Mouse (Mus musculus): Measurements from ENCODE around the gene Wwtr1.
A peak's percentile ranks its signal among the peaks of the same experiment; 100 is the strongest.

Gene Wwtr1

GRCm38 (mm10) chr3:57516146-57516545, 59.6 kb downstream of the Wwtr1 start:
- no peak for DNase-seq (ENCODE audit: low spot score in 2 of 2)

- DNase-seq (ENCODE audit: low spot score in 2 of 2): no peak
These were observed 60.7 kb downstream of the Wwtr1 start for GRCm38 (mm10) chr3:57515044-57515443.

DNA sequence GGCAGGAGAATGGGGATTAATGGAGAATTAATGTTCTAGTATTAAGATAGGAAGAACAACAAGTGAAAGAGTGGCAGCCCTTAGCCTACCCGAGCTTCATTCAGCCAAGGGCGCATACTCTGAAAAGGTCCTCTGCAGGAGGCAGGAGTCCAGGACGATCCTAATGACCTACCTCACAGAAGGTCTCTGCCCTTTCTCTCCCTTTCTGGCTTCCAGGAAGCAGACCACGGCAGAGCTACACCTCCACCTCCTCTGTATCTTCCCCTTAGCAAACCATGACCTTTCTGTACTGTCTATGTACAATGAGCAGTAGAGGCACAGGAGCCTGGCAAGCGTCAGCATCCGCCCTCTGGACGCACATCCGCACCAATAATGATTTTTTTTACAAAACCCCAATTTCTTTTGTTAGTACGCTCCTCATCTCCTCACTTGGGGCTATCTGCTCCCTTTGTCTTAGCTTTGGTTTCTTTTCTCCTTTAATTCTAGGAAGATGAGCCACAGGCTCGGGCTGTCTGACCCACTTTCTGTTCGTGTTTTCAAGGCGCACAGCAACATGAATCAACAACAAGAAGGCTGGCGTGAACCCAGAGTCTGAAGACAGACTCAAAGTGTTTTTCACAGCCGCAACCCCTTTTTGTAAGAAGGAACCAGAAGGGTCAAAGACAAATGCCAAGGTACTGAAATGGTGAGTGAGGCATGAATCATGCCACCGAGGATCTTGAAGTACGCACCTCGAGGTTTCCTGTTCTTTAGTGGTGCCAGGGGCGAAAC, 63.7 kb downstream of the Wwtr1 start:
- DNase-seq (ENCODE audit: low spot score in 2 of 2): peak in 1 of 2 experiments; percentile 53

GRCm38 (mm10) chr3:57509945-57510675, 65.6 kb downstream of the Wwtr1 start:
- DNase-seq (ENCODE audit: low spot score in 2 of 2): peak in 1 of 2 experiments; percentile 62

- peak in 1 of 2 experiments; percentile 25 for DNase-seq (ENCODE audit: low spot score in 2 of 2)
These were observed 69.7 kb downstream of the Wwtr1 start for GRCm38 (mm10) chr3:57505991-57506390.

GRCm38 (mm10) chr3:57504756-57505155, 71.0 kb downstream of the Wwtr1 start:
- DNase-seq (ENCODE audit: low spot score in 2 of 2): no peak

DNA sequence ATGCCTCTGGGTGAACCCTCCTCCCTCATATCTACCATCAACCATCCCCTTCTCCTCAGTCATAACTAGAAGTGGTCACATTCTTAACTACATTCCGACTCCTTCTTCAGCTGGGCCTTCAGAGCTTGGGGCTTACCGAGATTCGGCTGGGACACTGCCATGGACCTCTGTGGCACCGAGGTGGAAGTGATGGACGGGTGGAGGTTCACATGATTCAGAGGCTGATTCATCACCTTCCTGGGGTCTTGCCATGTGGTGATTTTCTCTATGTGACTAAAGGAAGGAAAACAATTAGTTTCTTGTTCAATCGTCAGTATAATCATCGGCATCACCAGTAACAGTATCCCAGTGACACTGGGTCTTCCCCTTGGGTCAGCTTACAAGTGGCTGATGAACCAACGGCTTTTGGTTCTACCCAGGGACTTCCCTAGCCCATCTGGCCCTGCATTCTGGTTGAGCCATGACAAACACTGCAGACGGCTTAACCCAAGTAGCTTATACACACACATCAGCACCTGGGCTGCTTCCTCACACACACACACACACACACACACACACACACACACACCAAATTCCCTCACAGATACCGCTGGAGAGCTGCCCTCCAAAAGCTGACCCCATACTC, 74.0 kb downstream of the Wwtr1 start:
- DNase-seq (ENCODE audit: low spot score in 2 of 2): no peak

DNA sequence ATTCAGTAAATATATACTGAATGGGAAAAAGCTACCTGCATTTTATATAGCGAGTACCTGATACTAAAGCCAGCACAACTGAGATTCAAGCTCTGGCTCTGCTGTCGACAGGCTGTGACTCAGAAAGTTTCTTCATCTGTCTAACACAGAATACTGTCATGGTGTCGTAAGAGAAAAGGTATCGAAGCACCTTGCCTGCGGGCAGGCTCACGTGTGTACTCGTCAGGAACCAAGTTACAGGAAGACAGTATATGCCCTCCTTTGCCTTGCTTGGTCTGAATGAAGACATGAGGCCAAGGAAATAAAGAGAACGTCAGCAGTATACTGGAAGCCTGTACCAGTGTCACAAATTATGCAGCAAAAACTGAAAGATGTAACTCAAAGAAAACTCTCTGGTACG, 74.9 kb downstream of the Wwtr1 start:
- DNase-seq (ENCODE audit: low spot score in 2 of 2): no peak

DNA sequence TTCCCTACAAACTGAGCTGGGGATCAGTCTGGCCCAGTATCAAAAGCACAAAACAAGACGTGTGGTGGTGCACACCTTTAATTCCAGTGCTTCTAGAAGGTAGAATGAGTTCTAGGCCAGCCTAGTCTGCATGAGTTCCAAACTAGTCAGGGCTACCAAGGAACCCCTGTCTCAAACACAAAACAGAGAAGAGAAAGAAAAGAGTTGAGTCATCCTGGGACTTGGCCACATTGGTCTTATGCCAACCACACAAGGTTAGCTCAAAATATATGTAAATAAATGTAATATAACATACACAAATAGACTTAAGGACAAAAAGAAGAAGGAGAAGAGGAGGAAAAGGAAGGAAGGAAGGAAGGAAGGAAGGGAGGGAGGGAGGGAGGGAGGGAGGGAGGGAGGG, 77.9 kb downstream of the Wwtr1 start:
- DNase-seq (ENCODE audit: low spot score in 2 of 2): no peak

- no peak for DNase-seq (ENCODE audit: low spot score in 2 of 2)
These were observed 79.3 kb downstream of the Wwtr1 start for GRCm38 (mm10) chr3:57496428-57496827.

DNA sequence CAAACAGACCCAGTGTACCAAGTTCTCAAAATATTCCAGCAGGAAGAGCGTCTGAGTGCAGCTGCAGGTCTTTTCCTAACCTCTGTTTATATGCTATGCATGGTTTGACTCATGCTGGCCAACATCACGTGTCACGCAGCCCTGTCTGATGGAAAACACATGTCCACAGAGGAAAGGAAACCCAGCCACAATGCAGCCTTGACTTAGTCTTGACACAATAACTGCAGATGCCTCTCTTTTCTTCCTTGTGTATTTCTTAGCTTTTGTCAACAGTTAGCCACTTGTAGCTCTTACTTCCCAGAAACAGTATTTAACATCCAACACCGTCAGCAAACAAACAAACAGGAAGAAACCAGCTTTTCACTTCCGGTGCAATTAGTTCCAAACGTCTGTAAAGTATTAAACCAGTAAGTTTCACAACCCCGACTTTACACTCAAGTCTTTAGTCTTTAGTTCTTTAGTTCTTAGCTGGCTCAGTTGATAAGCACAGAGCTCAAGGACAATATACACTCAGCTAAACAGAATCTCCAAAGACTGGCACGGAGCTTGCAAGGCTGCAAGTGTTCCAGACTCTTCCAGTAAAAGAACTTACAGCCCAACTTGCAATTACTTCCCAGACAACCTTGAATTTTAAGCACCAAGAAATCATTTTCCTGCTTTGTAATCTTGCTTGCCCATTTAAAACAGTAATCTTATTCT, 88.1 kb downstream of the Wwtr1 start:
- DNase-seq (ENCODE audit: low spot score in 2 of 2): no peak

DNA sequence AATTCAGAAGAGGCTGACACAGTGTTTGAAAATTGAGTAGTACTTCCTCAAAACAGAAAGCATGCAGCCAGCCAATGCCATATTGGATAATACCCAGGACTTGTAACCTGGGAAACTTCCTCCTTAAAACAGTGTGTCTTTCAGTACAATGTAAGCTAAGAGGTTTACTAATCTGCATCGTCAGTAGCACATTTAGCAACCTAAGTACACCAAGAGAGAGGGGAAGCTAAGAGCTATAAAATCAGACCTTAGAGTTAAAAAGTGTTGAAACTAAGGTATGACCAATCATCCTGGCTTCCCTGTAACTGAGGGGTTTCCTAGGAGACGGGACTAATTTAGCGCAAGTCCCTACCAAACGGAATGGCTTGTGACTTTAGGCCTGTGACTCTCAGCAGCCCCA, 89.6 kb downstream of the Wwtr1 start:
- no peak for DNase-seq (ENCODE audit: low spot score in 2 of 2)

DNA sequence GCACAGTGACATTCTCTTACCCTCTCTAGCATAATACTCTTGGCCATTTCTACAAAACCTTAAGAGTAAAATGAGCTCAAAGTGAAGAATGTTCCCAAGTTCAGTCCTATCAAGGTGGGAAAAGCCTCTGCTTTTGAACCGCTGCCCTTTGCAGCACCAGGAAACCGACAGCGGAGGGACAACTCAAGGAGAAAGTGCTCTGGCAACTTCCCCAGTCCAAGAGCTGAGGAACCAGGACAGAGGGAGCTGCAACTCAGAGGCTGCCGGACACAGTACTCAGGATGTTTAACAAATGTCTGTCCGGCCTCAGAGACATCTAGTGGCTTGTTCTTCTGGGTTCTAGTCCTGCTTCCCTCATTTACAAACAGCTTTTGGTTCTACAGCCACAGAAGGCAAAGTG, 93.7 kb downstream of the Wwtr1 start:
- no peak for DNase-seq (ENCODE audit: low spot score in 2 of 2)

GRCm38 (mm10) chr3:57480640-57481039, 95.1 kb downstream of the Wwtr1 start:
- no peak for DNase-seq (ENCODE audit: low spot score in 2 of 2)

DNA sequence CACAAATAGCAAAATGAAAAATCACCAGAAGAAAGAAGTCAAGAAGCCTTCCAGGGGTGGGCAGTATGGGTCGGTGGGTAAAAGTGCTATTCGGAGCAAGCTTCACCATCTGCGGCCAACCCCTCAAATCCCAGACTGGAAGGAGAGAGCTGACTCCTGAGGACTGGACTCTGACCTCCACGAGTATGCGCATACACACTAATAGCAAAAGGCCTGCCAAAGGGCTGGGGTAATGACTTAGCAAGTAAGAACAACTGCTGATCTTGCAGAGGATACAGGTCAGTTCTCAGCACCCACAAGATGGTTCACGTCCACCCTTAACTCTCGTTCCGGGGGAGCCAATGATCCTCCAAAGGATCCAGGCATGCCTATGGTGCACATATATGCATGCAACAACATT, 101.3 kb downstream of the Wwtr1 start:
- DNase-seq (ENCODE audit: low spot score in 2 of 2): no peak

- DNase-seq (ENCODE audit: low spot score in 2 of 2): no peak
These were observed 103.3 kb downstream of the Wwtr1 start for GRCm38 (mm10) chr3:57472407-57472806.

- DNase-seq (ENCODE audit: low spot score in 2 of 2): peak; percentile 20 to 62
These were observed 104.6 kb downstream of the Wwtr1 start for GRCm38 (mm10) chr3:57470981-57471601.

GRCm38 (mm10) chr3:57470326-57470725, 105.4 kb downstream of the Wwtr1 start:
- DNase-seq (ENCODE audit: low spot score in 2 of 2): peak; percentile 55 to 69

DNA sequence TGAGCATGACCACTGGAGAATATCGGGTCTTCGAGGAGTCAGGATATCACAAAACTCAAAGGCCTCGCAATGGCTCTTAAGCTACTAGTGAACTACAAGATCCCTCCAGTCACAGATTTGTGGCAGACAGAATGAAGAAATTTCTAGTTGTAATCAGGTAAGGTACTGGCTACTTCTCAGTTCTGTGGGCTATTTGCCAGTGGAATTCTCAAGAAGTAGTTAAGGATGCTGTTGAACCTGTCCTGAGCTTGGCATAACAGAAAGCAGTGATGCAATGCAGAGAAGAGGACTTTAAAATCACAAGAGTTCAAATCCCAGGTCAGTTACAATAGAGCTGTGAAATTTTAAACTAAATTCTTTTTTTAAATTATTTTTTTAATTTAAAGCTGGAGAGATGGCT, 106.4 kb downstream of the Wwtr1 start:
- no peak for DNase-seq (ENCODE audit: low spot score in 2 of 2)

- no peak for DNase-seq (ENCODE audit: low spot score in 2 of 2)
These were observed 109.4 kb downstream of the Wwtr1 start for GRCm38 (mm10) chr3:57466289-57466688.

- no peak for DNase-seq (ENCODE audit: low spot score in 2 of 2)
These were observed 112.4 kb downstream of the Wwtr1 start for GRCm38 (mm10) chr3:57463302-57463701.

- no peak for DNase-seq (ENCODE audit: low spot score in 2 of 2)
These were observed 117.1 kb downstream of the Wwtr1 start for GRCm38 (mm10) chr3:57458652-57459051.

Data from urinary bladder, postnatal 36 days (tissue).